Mouse (Mus musculus) MN1 (cell line): ENCODE results near the gene Thsd7a.

Experiments
- DNase-seq: peaks from one replicate; pipeline ENCODE4 v3.0.0-alpha.2; 2016; ENCODE audit warnings: low spot score

Thsd7a gene

DNA sequence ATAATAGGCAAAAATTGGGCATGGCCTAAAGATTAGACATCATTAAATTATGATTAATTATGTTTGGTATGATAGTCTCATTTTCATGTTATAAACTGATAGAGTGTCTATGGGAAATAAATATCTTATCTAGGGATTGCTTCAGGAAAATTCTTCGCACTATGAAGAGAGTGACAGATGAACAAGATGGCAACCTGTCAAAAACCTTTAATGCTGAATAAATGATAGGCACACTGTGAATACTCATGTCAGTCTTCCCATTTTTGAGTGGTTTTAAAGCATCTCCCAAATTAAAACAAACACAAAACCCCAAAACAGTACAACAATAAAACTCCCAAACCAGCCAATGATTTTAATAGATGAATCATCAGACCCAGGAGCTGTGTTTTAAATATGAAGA, 362.5 kb downstream of the Thsd7a start:
- DNase-seq = no peak

DNA sequence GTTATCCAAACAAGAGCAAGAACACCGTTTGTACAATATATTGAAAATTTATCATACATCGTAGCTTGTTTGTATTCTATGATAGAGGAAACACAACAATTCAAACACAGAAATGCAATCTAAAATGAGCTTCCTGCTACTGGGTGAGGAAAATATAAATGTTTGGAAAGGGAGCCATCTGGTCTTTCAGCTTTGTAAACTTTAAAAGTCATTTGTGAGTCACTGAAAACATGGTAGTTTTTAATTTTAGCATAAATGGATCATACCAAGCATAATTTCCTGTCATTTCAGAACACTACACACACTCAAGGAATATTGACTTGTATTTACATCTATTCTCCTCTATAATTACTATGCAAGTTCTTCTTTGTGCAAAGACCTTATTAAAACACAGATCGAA, 363.6 kb downstream of the Thsd7a start:
- no peak for DNase-seq

DNA sequence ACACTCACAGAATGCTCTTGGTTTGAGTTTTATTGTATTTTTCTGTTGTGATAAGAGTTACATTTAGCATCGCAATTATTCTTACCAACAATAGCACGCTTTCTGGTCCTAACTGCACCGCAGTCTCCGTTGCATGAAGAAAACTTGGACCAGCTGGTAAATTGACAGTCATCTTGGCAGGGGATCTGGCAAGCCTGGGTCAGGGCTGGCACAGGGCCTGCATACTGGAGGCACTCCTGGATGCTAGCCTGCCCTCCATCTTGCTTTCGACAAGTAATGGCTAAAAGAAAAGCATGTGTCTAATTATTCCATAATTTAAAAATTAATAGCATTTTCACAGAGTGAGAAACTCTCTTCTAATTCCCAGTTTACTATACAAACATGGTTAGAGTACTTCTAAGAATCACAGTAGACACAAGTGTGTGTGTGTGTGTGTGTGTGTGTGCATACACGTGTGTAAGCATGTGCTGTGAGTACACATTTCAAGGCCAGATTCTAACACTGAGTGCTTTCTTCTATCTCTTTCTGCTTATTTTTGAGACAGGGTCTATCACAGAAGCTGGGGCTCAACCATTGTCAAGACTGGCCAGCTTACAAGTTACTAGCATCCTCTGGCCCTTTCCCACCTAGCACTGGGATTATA, 368.0 kb downstream of the Thsd7a start:
- DNase-seq = peak; percentile 48

DNA sequence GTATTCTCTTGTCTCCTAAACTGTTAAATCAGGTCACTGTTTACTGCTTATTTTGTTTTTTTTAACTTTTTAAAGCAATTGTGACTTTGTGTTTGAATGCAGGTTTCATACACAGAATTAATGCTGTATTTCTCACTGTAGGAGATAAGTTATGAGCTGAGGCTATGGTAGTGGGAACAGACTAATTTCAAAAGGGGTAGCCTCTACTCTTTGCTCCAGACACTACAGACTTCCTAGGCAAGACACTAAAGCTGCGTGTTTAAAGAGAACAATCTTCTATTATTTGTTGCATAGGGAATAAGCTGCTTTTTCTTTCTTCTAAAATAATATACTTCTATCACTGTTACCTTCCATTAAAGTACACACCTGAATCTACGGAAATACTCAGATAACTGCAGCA, 368.5 kb downstream of the Thsd7a start:
- no peak for DNase-seq

DNA sequence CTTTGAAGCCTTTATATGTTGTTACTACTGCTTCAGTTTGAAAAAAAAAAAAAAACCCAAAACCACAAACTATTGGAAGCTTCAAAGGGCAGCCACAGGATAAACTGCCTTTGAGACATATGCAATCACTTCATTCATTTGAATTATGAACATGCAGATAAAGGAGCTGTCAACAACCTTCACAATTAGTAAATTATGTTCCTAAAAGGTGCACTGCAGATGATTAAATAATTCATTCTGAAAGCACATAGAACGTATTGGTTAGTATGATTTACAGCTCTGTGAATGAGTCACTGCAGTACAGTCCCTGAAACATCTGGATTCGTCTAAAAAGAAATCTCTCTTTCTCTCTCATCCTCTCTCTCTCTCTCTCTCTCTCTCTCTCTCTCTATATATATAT, 390.5 kb downstream of the Thsd7a start:
- no peak for DNase-seq

DNA sequence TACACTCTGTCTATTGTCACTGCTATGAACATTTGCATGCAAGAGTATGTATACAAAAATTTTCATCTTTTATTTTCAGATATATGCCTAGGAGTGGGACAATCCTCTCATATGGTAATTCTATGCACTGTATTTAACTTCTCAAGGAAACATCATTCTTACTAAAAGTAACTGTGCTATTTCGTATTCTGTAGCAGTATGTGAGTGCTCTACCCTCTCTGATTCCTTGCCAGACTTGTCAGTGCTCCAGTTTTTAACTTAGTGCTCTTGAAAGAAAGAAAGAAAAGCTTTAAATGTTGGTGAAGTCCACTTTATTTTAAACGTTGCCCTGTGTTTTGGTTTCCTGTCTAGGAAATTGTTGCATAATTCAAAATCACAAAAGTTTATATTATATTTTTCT, 395.6 kb downstream of the Thsd7a start:
- DNase-seq = no peak

DNA sequence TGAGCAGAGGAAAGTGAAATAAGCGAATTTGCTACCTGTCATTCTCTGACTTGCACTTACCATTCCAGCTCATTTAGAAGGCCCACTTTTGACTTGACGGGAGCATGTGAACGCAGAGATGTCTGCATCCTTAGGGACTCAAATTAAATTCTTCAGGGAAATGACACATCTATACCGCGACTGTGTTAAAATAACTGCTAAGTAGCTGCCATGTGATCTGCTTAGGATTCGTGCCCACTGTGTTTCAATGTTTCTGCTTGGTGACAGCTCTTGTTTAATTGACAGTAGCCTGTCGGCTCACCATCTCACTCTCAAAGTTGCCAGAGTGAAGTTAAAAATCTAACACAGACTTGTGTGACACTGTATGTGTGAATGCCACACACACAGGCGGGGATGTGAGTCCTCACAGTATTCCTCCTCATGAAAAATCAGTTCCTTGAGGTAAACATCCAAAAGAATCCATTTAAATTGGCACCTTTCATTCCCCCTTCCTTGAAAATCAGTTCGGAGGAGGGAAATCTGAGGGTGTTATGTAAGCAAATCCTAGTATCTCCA, 397.0 kb downstream of the Thsd7a start:
- no peak for DNase-seq

DNA sequence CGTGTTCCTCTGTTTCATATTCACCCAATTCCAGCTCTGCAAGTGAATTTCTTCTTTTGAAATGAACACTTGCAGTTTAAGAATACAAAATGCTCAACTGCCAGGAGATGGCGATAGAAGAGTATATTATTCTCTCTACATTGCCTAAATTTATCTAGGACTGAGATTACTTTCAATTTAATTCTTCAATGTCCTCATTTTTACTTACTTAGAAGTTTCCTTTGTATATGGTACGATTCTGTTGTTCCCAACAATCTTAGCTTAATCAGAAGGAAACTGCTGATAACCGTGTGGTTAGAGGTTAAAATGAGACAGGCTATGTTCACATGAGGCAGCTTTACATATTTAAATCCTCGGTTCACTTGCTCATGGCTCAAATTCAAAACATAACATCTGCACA, 398.5 kb downstream of the Thsd7a start:
- DNase-seq = peak; percentile 56

DNA sequence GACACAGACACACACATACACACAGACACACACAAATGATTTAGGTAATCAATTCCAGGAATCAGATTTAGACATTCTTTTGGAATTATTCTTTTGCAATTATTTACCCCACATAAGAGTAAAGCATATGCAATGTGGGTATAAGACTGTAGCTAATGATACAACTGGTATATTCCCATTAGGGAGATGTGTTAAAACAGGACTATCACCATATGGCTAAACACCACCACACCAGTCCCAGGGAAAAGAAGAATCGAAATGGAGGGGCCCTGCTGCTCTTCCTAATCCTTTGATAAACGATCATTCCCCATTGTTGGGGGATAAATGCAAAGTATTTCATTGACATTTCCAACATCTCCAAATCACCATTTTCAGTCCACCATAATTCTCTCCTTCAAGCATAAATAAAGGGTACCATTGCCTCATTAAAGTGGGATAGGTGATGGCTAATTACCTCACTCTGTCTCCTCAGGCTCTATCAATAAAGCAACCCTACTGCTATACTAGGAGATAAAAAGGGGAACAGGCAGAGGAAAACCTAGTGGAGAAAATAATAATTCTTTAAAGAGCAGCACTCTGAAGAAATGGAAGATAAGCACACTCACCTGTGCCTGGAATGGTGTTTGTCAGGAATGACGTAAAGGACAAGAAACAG, 400.0 kb downstream of the Thsd7a start:
- DNase-seq = no peak

DNA sequence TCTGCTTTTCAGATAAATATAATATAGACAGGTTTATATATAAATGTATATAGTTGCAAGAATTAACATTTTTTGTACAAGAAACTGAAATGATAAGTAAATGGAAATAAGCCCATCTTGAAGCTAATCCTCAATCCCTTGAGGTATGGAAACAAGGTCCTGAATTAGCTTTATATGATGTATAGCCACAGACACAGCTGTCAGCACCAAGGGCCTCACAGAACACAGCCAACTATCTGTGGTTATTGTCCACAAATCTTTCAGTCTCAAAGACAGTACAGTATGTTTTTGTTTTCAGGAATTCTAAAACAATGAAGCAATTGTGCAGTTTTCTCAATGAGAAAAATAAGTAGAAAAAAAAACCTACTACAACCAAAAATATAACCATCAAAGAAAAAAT, 400.5 kb downstream of the Thsd7a start:
- no peak for DNase-seq

DNA sequence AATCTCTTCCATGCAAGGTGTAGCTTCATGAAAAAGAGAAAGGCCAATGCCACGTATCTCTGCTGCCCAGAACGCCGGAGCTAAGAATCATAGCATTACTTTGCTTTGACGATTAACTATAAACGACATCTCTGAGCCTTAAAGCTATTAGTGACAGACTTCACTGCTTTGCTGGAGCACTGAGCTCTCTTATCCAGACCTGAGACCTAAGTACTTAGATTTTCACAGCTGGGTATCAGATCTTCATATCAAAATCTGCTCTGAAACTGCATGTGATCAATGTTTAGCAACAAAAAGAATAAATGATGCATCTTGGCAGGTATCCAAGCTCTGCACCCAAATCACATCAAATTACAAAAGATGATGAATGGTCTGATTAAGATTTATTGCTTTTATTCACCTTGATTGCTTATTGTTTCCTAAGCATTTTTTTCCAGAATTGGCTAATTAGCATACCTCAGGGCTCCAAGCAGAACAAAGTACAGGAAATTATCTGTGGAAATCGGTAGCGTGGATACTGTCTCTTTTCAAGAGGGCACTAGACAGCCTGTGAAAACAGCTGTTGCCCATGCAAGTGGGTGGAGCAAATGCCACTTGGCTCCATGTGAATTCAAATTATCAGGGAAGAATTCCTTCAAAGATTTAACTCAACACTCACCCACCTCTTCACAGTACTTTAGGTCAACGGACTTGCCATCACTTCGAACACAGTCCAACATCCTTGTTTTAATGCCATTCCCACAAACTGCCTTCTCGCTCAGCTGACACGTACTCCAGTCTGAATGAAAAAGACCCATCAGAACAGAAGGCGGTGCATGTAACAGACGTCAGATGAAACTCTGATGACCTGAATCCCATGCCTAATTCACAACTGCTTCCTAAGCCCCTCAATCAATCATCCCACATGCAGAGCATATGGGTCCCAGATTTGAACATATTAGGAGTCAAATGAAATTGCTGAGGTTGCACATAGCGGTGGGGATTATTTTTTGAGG, 412.3 kb downstream of the Thsd7a start:
- DNase-seq = no peak

DNA sequence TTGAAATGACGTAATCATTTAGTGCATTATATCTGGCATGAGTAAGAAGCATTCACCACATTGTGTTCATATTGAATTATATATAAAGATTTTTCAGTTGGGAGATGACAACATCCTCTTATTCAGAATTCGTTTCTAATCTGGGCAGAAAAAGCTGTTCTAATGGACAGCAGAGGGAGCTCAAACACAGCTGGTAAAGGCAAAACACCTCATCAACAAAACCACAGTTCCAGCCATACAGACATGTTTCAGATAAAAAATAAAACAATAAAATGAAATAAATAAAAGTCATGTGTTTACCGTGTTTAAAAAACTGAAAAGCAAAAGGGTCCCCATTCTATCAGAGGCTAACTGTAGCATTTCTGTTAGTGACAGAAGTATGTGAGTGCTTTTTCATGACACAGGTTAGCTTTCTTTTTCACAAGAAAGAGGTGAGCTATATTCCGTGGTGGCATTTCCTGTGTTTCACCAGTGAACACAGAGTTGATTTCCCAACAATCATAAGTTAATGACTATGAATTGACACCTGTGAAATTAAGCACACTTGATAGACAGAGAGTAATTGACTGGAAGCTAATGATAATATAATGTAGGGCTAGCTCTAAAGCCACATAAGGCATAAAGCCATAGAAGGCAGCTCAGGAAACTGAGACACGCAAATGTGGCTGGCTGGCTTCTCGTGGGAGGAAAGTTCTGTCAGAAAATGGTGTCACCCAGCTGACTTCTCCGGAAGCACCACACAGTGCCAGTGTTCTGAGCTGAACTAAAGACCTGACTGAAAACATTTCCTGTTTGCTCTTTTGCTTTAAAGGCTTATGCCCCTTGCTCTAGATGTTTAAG, 433.9 kb downstream of the Thsd7a start:
- DNase-seq = peak; percentile 53

DNA sequence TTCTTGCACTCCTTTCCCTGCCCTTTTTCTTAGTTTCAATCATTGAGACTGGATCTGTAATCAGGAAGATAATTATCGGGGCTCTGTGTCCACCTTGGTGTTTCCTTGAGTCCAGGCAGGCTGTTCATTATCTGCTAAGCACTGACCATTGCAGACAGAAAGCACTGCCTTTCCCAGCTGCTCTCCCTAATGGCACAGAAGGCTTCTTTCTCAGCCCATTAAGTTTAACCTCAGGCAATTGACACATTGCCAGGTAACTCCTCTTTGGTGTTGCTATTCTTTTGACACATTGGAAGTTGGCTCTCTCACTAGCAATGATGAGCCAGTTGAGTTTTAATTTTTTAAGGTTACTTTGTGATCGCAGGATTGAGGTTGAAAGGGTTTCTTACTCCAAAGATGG, 441.7 kb downstream of the Thsd7a start:
- no peak for DNase-seq

DNA sequence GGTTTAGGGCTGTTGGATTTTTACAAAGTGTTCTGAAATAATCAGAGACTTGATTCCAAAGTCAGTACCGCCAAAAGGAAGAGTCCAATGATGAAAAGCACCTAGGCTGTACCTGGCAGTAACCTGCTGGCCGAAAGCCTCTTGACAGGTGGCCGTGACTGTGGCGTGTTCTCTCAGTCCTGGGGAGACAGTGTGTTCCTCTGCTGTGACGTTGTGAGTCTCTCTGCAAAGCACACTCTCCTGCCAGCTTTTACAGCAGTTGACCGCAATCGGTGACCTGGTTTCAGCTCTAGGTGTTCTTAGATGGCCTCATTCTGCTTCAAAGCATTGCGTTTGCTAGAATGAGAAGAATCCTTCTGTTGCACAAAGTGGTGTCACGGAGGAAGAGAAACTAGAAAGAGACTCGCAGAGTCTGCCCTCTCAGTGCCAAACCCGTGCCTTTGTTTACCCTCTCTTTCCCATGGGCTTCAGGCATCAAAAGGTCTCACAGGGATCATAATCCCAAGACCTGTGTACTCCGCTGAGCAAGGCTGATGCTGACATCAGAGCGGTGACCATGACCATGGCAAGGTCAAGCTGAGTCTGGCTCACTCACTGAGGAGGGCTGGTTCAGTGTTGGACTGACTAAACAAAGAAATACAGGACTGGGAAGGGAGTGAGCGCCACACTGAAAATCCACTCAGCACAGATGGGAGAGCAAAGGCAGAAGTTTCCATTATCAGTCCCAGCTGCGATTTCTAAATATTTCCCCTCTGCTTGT, 486.4 kb downstream of the Thsd7a start:
- no peak for DNase-seq
